Mouse (Mus musculus): ENCODE data around the gene Cntn4. TPM values are rescaled to one million over a fixed set of nuclear protein-coding genes. Genes with fewer than 3 reads are reported as not detected.
A peak's percentile ranks its signal among the peaks of the same experiment; 100 is the strongest.

Cntn4 gene
- polyA plus RNA-seq, 1 experiment from 2014 or later = 3.3 TPM

DNA sequence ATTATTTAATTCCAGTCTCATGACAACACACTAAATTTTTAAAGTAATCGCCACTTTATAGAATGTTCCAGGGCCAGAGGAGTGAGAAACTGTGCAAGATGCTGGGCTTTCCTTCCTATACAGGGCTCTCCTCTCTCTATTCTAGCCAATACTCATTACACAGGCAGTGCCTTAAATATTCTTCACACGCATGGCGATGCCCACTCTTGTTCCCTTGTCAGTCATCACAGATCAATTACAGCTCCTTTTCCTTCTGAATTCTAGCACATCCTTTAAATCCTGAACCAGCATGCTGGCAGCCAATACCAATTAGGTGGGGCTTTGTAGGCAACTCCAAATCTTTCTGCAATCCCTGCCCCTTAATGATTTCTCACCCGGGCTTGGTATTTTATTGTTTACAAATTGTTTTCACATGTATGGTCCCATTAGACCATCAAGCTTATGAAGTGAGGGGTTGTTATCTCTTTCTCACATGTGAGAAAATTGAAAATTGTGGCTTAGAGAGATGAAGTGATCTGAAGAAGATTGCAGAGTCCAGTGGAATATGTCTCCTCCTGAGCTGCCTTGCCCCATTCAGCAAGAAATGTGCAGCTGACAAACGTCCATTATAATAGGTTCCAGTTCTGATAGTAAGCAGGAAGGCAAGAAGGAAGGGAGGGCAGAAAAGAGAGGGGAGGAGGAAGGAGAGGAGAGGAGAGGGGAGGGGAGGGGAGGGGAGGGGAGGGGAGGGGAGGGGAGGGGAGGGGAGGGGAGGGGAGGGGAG, 789.0 kb downstream of the Cntn4 start:
- DNase-seq (ENCODE audit: low spot score) = no peak
- no peak for ATAC-seq (replicated peaks; ENCODE audit: low FRiP score, low read depth)
- H3K4me2 ChIP-seq (ENCODE audit: low read length) = no peak overlapping the region
- H3K4me3 ChIP-seq (replicated peaks; ENCODE audit: low read depth, low read length) = no peak overlapping the region
- WGBS = 75% methylated on average over 5 of the region's 5 CpGs
- no peaks in the 10 kb centered on the region for H3K27me3 ChIP-seq (ENCODE audit: insufficient read depth, low read length)
- no peaks in the 10 kb centered on the region for H3K36me3 ChIP-seq (ENCODE audit: insufficient read depth, low read length)
- H3K27ac ChIP-seq = no peak overlapping the region
- no peak overlapping the region for H3K9ac ChIP-seq (ENCODE audit: low read depth, low read length)
- H3K9me3 ChIP-seq (replicated peaks; ENCODE audit: low read length) = no peaks in the 10 kb centered on the region
- no peaks in the 10 kb centered on the region for H3K4me1 ChIP-seq (replicated peaks; ENCODE audit: insufficient read depth, low read length)
- no peak for TF ChIP-seq CTCF (IDR thresholded peaks at IDR 0.05; ENCODE audit: low read depth)

DNA sequence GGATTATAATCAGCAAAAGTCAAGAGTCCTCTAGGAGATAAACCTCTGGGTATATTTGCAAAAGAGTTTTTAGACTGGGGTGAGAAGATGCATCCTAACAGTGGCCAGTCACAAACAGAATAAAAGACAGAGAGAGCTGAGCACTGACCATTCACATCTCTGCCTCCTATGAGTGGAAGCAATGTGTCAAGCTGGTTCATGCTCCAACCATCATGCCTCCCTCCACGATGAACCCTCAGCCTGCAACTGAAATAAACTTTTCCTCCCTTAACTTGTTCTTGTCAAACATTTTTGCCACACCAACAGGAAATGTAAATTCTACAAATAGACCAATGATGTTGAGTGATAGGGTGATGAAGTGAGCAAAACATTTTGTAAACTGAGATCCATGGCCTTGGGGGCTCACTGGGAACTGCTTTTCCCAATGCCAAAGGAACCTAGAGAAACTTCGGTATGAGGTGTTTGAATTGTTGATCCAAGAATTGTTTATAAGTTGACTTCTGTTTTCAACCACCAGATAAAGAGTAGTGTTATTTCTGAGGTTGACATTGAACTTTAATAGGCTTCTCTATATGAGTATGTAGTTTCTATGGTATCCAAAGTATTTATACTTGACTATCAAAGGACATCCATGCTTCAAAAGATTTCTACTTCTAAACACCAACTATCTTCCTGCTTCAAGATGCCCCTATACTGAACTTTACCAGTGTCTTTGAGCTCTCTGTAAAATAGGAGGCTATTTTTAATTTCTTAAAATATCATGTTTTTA, 794.6 kb downstream of the Cntn4 start:
- H3K27ac ChIP-seq = no peak overlapping the region
- H3K4me2 ChIP-seq (ENCODE audit: low read length) = no peak overlapping the region
- H3K4me1 ChIP-seq (replicated peaks; ENCODE audit: insufficient read depth, low read length) = no peaks in the 10 kb centered on the region
- H3K9ac ChIP-seq (ENCODE audit: low read depth, low read length) = no peak overlapping the region
- ATAC-seq (replicated peaks; ENCODE audit: low FRiP score, low read depth) (no peak), DNase-seq (ENCODE audit: low spot score) (no peak)
- no peaks in the 10 kb centered on the region for H3K36me3 ChIP-seq (ENCODE audit: insufficient read depth, low read length)
- H3K9me3 ChIP-seq (replicated peaks; ENCODE audit: low read length) = no peaks in the 10 kb centered on the region
- no peak overlapping the region for H3K4me3 ChIP-seq (replicated peaks; ENCODE audit: low read depth, low read length)
- TF ChIP-seq CTCF (IDR thresholded peaks at IDR 0.05; ENCODE audit: low read depth) = no peak
- 72% methylated on average over 2 of the region's 2 CpGs for WGBS
- H3K27me3 ChIP-seq (ENCODE audit: insufficient read depth, low read length) = no peaks in the 10 kb centered on the region

DNA sequence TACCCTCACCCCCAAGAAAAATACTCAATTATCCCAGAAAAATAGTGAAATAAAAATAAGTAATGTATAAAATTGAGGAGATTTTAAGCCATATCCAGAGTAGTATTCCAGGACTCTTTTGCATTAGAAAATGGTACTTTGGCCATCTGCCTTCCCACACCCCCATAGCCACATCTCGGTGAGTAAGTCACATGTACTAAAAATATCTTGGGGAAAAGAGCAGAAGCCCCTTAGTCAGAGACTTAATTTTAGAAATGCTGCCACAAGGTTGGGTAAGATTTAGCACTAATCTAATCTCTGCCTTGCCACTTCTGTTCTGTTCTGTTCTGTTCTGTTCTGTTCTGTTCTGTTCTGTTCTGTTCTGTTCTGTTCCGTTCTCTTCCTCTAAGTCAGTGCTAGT, 796.4 kb downstream of the Cntn4 start:
- Histone ChIP-seq H3K4me1 (replicated peaks; ENCODE audit: insufficient read depth, low read length) (no peaks in the 10 kb centered on the region), H3K36me3 (ENCODE audit: insufficient read depth, low read length) (no peaks in the 10 kb centered on the region), H3K27ac (no peak overlapping the region), H3K27me3 (ENCODE audit: insufficient read depth, low read length) (no peaks in the 10 kb centered on the region), H3K4me2 (ENCODE audit: low read length) (no peak overlapping the region), H3K9me3 (replicated peaks; ENCODE audit: low read length) (no peaks in the 10 kb centered on the region), H3K9ac (ENCODE audit: low read depth, low read length) (no peak overlapping the region), H3K4me3 (replicated peaks; ENCODE audit: low read depth, low read length) (no peak overlapping the region)
- ATAC-seq (replicated peaks; ENCODE audit: low FRiP score, low read depth) (no peak), DNase-seq (ENCODE audit: low spot score) (no peak)
- TF ChIP-seq CTCF (IDR thresholded peaks at IDR 0.05; ENCODE audit: low read depth) = no peak
- 83% methylated on average over 2 of the region's 2 CpGs for WGBS

DNA sequence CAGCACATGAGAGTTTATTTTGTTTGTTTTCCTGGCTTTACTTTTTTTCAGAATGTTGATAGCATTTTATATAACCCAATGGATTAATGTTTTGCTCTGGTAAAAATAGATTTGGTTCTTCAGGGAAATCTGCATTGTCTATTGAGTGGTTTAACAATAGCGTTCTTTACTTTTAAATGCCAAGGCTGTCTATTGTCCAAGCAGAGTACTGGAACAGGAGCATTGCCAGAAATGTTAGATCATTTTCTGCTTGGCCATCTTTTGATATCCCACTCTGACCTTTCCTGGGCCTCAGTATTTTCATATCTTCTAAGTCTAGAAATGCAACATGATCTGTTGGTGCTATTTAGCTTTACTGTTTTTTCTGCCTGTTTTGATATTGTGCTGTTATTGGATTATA, 804.1 kb downstream of the Cntn4 start:
- Histone ChIP-seq H3K4me1 (replicated peaks; ENCODE audit: insufficient read depth, low read length) (no peaks in the 10 kb centered on the region), H3K27me3 (ENCODE audit: insufficient read depth, low read length) (no peaks in the 10 kb centered on the region), H3K9me3 (replicated peaks; ENCODE audit: low read length) (no peaks in the 10 kb centered on the region), H3K36me3 (ENCODE audit: insufficient read depth, low read length) (no peaks in the 10 kb centered on the region), H3K9ac (ENCODE audit: low read depth, low read length) (no peak overlapping the region), H3K4me2 (ENCODE audit: low read length) (no peak overlapping the region), H3K27ac (no peak overlapping the region), H3K4me3 (replicated peaks; ENCODE audit: low read depth, low read length) (no peak overlapping the region)
- DNase-seq (ENCODE audit: low spot score) = no peak
- no peak for ATAC-seq (replicated peaks; ENCODE audit: low FRiP score, low read depth)
- 85% methylated on average over 1 of the region's 1 CpGs for WGBS
- no peak for TF ChIP-seq CTCF (IDR thresholded peaks at IDR 0.05; ENCODE audit: low read depth)

DNA sequence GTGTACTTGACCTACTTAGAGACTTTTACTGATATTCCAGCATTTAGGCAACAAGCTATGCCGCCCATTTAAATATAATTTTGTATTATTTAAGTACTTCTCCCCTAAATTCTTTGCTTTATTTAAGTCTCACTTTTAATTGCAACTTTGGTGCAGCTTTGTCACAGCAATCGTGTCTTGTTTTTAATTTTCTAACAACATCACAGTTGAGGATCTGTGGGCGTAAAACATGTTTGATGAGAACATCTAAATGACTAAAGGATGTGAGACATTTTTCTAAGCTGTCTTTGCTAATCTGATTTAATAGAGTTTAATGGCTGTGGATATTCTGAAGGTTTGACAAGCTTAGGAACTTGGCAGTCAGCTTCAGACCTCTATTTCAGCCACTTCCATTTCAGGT, 818.8 kb downstream of the Cntn4 start:
- DNase-seq (ENCODE audit: low spot score) = peak; percentile 66
- no peak overlapping the region for H3K4me2 ChIP-seq (ENCODE audit: low read length)
- no peak overlapping the region for H3K27ac ChIP-seq
- no peak for TF ChIP-seq CTCF (IDR thresholded peaks at IDR 0.05; ENCODE audit: low read depth)
- WGBS = 52% methylated on average over 3 of the region's 3 CpGs
- no peaks in the 10 kb centered on the region for H3K36me3 ChIP-seq (ENCODE audit: insufficient read depth, low read length)
- no peaks in the 10 kb centered on the region for H3K4me1 ChIP-seq (replicated peaks; ENCODE audit: insufficient read depth, low read length)
- H3K9me3 ChIP-seq (replicated peaks; ENCODE audit: low read length) = no peaks in the 10 kb centered on the region
- no peak overlapping the region for H3K4me3 ChIP-seq (replicated peaks; ENCODE audit: low read depth, low read length)
- ATAC-seq (replicated peaks; ENCODE audit: low FRiP score, low read depth) = no peak
- H3K9ac ChIP-seq (ENCODE audit: low read depth, low read length) = no peak overlapping the region
- H3K27me3 ChIP-seq (ENCODE audit: insufficient read depth, low read length) = no peaks in the 10 kb centered on the region

DNA sequence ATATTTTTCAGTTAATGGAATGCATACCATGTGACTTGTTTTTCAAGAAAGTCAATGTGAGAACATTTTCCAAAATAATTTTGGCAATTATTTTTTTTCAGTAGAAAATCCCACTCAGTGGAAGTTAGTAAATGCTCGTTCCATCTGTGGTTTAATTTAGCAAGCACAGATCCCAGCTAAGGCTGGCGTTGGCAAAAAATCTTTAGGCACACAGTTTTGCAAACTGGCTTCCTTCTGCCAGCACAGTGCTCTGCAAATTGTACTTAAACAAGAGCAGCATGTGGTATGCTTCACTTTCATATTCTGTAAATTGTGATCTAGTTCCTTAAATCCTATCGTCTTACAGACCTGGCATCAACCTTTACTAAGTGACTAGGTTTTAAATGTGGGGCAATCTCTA, 821.7 kb downstream of the Cntn4 start:
- Histone ChIP-seq H3K36me3 (ENCODE audit: insufficient read depth, low read length) (no peaks in the 10 kb centered on the region), H3K9ac (ENCODE audit: low read depth, low read length) (no peak overlapping the region), H3K27ac (no peak overlapping the region), H3K27me3 (ENCODE audit: insufficient read depth, low read length) (no peaks in the 10 kb centered on the region), H3K9me3 (replicated peaks; ENCODE audit: low read length) (no peaks in the 10 kb centered on the region), H3K4me3 (replicated peaks; ENCODE audit: low read depth, low read length) (no peak overlapping the region), H3K4me2 (ENCODE audit: low read length) (no peak overlapping the region), H3K4me1 (replicated peaks; ENCODE audit: insufficient read depth, low read length) (no peaks in the 10 kb centered on the region)
- ATAC-seq (replicated peaks; ENCODE audit: low FRiP score, low read depth) (no peak; the same call in 1 of the 2 replicates), DNase-seq (ENCODE audit: low spot score) (no peak)
- 95% methylated on average over 3 of the region's 3 CpGs for WGBS
- TF ChIP-seq CTCF (IDR thresholded peaks at IDR 0.05; ENCODE audit: low read depth) = no peak

Measured in kidney, postnatal 0 days (tissue).